Mouse (Mus musculus) small intestine, adult 2 months (tissue): ENCODE results near the gene 1700001C19Rik. TPM values are rescaled to one million over a fixed set of nuclear protein-coding genes. Genes with fewer than 3 reads are reported as not detected.
"Not testable (repeated sequence)": the region's sequence is repeated elsewhere in the genome, so short reads cannot be mapped to it uniquely, and the experiment has no call there.

Experiments
- H3K27ac ChIP-seq: fragments of 200-500 bp; 2 replicates; pipeline ENCODE4 v1.5.1; 2012; ENCODE audit warnings: low read depth, low read length, control low read depth, inconsistent platforms; ENCODE audit not compliant: insufficient read depth
- H3K27me3 ChIP-seq: fragments of 200-500 bp; 2 replicates; pipeline ENCODE4 v1.6.1; 2012; ENCODE audit warnings: mild to moderate bottlenecking, moderate library complexity, low read length, inconsistent platforms; ENCODE audit not compliant: control insufficient read depth, insufficient read depth
- H3K36me3 ChIP-seq: fragments of 200-500 bp; 2 replicates; pipeline ENCODE4 v1.6.1; 2012; ENCODE audit warnings: mild to moderate bottlenecking, low read length, control low read depth, inconsistent platforms; ENCODE audit not compliant: control insufficient read depth, insufficient read depth
- H3K4me1 ChIP-seq: fragments of 200-500 bp; 2 replicates; pipeline ENCODE4 v1.6.1; 2012; ENCODE audit warnings: low read length, inconsistent platforms, mixed read lengths; ENCODE audit not compliant: control insufficient read depth, insufficient read depth, insufficient read length
- H3K4me3 ChIP-seq: fragments of 200-500 bp; 2 replicates; pipeline ENCODE4 v1.5.1; 2012; ENCODE audit warnings: low read depth, mild to moderate bottlenecking, control low read depth, inconsistent platforms, low read length, moderate library complexity
- CTCF ChIP-seq: fragments of 200-500 bp; IDR thresholded peaks from 2 replicates; pipeline ENCODE4 v1.5.1; 2012; ENCODE audit warnings: low read depth, mild to moderate bottlenecking, control low read depth, inconsistent platforms, low read length, moderate library complexity, mixed read lengths; ENCODE audit not compliant: insufficient replicate concordance, insufficient read length; ENCODE audit errors: extremely low read depth
- POLR2A ChIP-seq: fragments of 200-500 bp; IDR thresholded peaks from 2 replicates; pipeline ENCODE4 v1.6.1; 2012; ENCODE audit warnings: low read depth, mild to moderate bottlenecking, control low read depth, inconsistent platforms, low read length, moderate library complexity
- WGBS: fragments of 180-500 bp; shearing (Covaris S2); methylation state at CpG from one replicate; pipeline ENCODE4 v1.1.7; 2018; 5-methylcytosine and 5-hydroxymethylcytosine counted together
- polyA plus RNA-seq: library from polyadenylated mRNA; depleted of rRNA; stranded (reverse); fragments of >200 nt; gene quantifications from 2 replicates; pipeline ENCODE4 v1.2.3, GENCODE M21; 2012

Gene 1700001C19Rik
- polyA plus RNA-seq, 1 experiment = not detected

GRCm38 (mm10) chr17:47420195-47420594 lies 17.0 kb downstream of the 1700001C19Rik start:
- no peak overlapping the region for H3K4me3 ChIP-seq
- H3K36me3 ChIP-seq = no peaks in the 10 kb centered on the region
- TF ChIP-seq POLR2A (no peak), CTCF (no peak)
- H3K4me1 ChIP-seq = peaks cover 11% of the 10 kb centered on the region
- no peak overlapping the region for H3K27ac ChIP-seq
- WGBS = 90% methylated on average over 2 of the region's 2 CpGs
- no peaks in the 10 kb centered on the region for H3K27me3 ChIP-seq

GRCm38 (mm10) chr17:47409897-47410861 lies 27.0 kb downstream of the 1700001C19Rik start:
- Histone ChIP-seq H3K4me1 (peaks cover 20% of the 10 kb centered on the region), H3K4me3 (peak overlapping the region; percentile 27; the same call in 1 of the 2 replicates)
- WGBS = 5% methylated on average over 74 of the region's 74 CpGs
- H3K36me3 ChIP-seq, H3K27ac ChIP-seq, H3K27me3 ChIP-seq: not testable (repeated sequence)

GRCm38 (mm10) chr17:47408558-47408898 lies 28.6 kb downstream of the 1700001C19Rik start:
- Histone ChIP-seq H3K27ac (no peak overlapping the region), H3K27me3 (peaks cover 6% of the 10 kb centered on the region), H3K4me3 (no peak overlapping the region), H3K36me3 (no peaks in the 10 kb centered on the region), H3K4me1 (peaks cover 9% of the 10 kb centered on the region; the same call in 1 of the 2 replicates)
- TF ChIP-seq CTCF (peak; percentile 74; the same call in 1 of the 2 replicates), POLR2A (no peak)
- WGBS = 13% methylated on average over 8 of the region's 8 CpGs

- H3K27ac ChIP-seq = no peak overlapping the region
- no peaks in the 10 kb centered on the region for H3K36me3 ChIP-seq
- no peak for TF ChIP-seq POLR2A
- no peak for TF ChIP-seq CTCF
- H3K27me3 ChIP-seq = peaks cover 6% of the 10 kb centered on the region
- WGBS = 46% methylated on average over 10 of the region's 10 CpGs
- peaks cover 4% of the 10 kb centered on the region; the same call in 1 of the 2 replicates for H3K4me1 ChIP-seq
- no peak overlapping the region for H3K4me3 ChIP-seq
Measured at GRCm38 (mm10) chr17:47407717-47408557, 29.2 kb downstream of the 1700001C19Rik start.

- 59% methylated on average over 10 of the region's 10 CpGs for WGBS
- no peaks in the 10 kb centered on the region for H3K36me3 ChIP-seq
- H3K27me3 ChIP-seq = 0 out of 2 replicates have a peak, but pooled peaks cover 2% of the 10 kb centered on the region
- H3K27ac ChIP-seq = no peak within 1 kb of the TSS
- no peak within 1 kb of the TSS for H3K4me3 ChIP-seq
- no peaks in the 10 kb centered on the region; the same call in 1 of the 2 replicates for H3K4me1 ChIP-seq
- no peak for TF ChIP-seq CTCF
- no peak for TF ChIP-seq POLR2A
Measured at GRCm38 (mm10) chr17:47400451-47400850, 36.7 kb downstream of the 1700001C19Rik start, which contains the start of gene Guca1a. Guca1a (minus strand) TSS chr17:47400584.

- Histone ChIP-seq H3K4me3 (no peak overlapping the region), H3K27ac (no peak overlapping the region), H3K27me3 (0 out of 2 replicates have a peak, but pooled peaks cover 2% of the 10 kb centered on the region), H3K4me1 (peaks cover 6% of the 10 kb centered on the region), H3K36me3 (no peaks in the 10 kb centered on the region)
- WGBS = 83% methylated on average over 8 of the region's 8 CpGs
- TF ChIP-seq POLR2A (no peak), CTCF (no peak)
Measured at GRCm38 (mm10) chr17:47399091-47399490, 38.1 kb downstream of the 1700001C19Rik start.
